Mouse (Mus musculus): ENCODE measurements around the gene Prpf31.

- TF ChIP-seq CTCF (IDR thresholded peaks at IDR 0.05; ENCODE audit: low read depth) (no peak), EP300 (optimal IDR thresholded peaks at IDR 0.05) (no peak)
These were observed 19.3 kb upstream of the Prpf31 start for GRCm38 (mm10) chr7:3610437-3610836.

Data from stomach, postnatal 0 days (tissue).